Comparison of ENCODE assay signal across 19 mouse cellular contexts in the genomic region with DNA sequence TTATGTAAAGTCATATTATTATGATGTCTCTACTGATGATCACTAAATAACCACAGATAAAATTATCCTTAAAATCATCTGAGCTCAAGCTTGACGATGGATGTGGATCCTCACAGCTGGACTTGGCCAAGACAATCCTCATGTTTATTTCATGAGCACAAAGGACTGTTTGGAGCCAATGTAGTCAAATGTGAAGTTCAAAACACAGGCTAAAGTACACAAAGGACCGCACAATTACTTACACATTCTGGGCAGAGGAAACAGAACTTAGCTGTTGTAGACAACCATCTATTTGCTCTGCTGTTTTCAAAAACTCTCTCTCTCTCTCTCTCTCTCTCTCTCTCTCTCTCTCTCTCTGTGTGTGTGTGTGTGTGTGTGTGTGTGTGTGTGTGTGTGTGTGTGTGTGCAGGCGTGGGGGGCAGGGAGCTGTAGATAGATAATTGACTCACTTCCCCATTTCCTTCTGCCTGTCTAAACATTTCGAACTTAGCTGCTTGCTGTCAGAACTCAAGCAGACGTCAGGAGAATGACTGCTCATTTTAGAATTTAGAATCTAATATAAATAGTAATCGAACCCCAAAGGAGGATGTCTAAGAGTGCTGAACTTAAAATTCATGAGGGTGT. TPM values are rescaled to one million over a fixed set of nuclear protein-coding genes. Genes with fewer than 3 reads are reported as not detected.
DNase-seq lines count a peak whose midpoint lies in the region; ATAC-seq and TF ChIP-seq lines count a peak whose summit lies in the region.
"Had no signal": no experiment of that assay in that cellular context is flagged by ENCODE, and none has a peak within 500 bp of the region (broad histone marks: within the 10 kb centered on the region; RNA-seq: fewer than 3 reads in every experiment).

No protein-coding gene starts in this region.

- TF ChIP-seq CTCF in hindbrain, postnatal 0 days (IDR thresholded peaks at IDR 0.05; ENCODE audit: low read depth), result no peak
- TF ChIP-seq CTCF in MEL (IDR thresholded peaks at IDR 0.05 in 2 of 3, conservative IDR thresholded peaks at IDR 0.05 in 1 of 3; ENCODE audit: control insufficient read depth in 1 of 3, insufficient read depth in 1 of 3, low read depth in 2 of 3, low read length in 3 of 3, poor library complexity in 1 of 3, severe bottlenecking in 1 of 3), result no peak
- no peak for TF ChIP-seq CTCF in thymus, adult 2 months (IDR thresholded peaks at IDR 0.05; ENCODE audit: borderline replicate concordance, control insufficient read depth, extremely low read depth, insufficient read depth, low read length, poor library complexity)

- TF ChIP-seq POLR2A in MEL (IDR thresholded peaks at IDR 0.05; ENCODE audit: control insufficient read depth in 1 of 2, insufficient read depth in 1 of 2, low read depth in 1 of 2, low read length in 2 of 2, poor library complexity in 1 of 2), result no peak
- TF ChIP-seq POLR2A in thymus, adult 2 months (IDR thresholded peaks at IDR 0.05; ENCODE audit: control insufficient read depth, extremely low read depth, insufficient read depth, low read length, poor library complexity), result no peak

- H3K27me3 ChIP-seq in hindbrain, postnatal 0 days (ENCODE audit: insufficient read depth, low read length), result no peaks in the 10 kb centered on the region
- H3K27me3 ChIP-seq in hindbrain, embryonic 12.5 days, result no peaks in the 10 kb centered on the region
- no peaks in the 10 kb centered on the region for H3K27me3 ChIP-seq in midbrain, embryonic 15.5 days (replicated peaks)
- H3K27me3 ChIP-seq in midbrain, embryonic 10.5 days (ENCODE audit: low read depth, poor library complexity, severe bottlenecking), result no peaks in the 10 kb centered on the region
- no peaks in the 10 kb centered on the region for H3K27me3 ChIP-seq in MEL (ENCODE audit: control insufficient read depth in 1 of 2, insufficient read depth in 2 of 2, low read length in 2 of 2)
- no peaks in the 10 kb centered on the region for H3K27me3 ChIP-seq in thymus, adult 2 months (ENCODE audit: control insufficient read depth, insufficient read depth, low read length)
- H3K27me3 ChIP-seq: heart, embryonic 12.5 days; intestine, embryonic 15.5 days; liver, embryonic 13.5 days had no signal

- no peak overlapping the region for H3K27ac ChIP-seq in hindbrain, postnatal 0 days
- no peak overlapping the region for H3K27ac ChIP-seq in hindbrain, embryonic 12.5 days
- H3K27ac ChIP-seq in midbrain, embryonic 15.5 days, result no peak overlapping the region
- no peak overlapping the region for H3K27ac ChIP-seq in midbrain, embryonic 10.5 days (replicated peaks)
- H3K27ac ChIP-seq in MEL (ENCODE audit: control insufficient read depth, low read depth, low read length), result peak overlapping the region; percentile 52
- H3K27ac ChIP-seq in thymus, adult 2 months (ENCODE audit: control insufficient read depth, insufficient read depth, low read length), result no peak overlapping the region
- H3K27ac ChIP-seq: intestine, embryonic 15.5 days; limb, embryonic 10.5 days; liver, embryonic 13.5 days had no signal

- H3K9me3 ChIP-seq in hindbrain, postnatal 0 days (ENCODE audit: low read length), result no peaks in the 10 kb centered on the region
- no peaks in the 10 kb centered on the region for H3K9me3 ChIP-seq in hindbrain, embryonic 12.5 days (replicated peaks)
- H3K9me3 ChIP-seq in midbrain, embryonic 15.5 days, result no peaks in the 10 kb centered on the region
- H3K9me3 ChIP-seq in midbrain, embryonic 10.5 days (replicated peaks), result no peaks in the 10 kb centered on the region
- H3K9me3 ChIP-seq in MEL (replicated peaks; ENCODE audit: insufficient read depth, low read length), result no peaks in the 10 kb centered on the region
- H3K9me3 ChIP-seq: heart, embryonic 12.5 days; intestine, embryonic 15.5 days; limb, embryonic 10.5 days; liver, embryonic 13.5 days had no signal

- no peak overlapping the region for H3K4me2 ChIP-seq in hindbrain, postnatal 0 days (ENCODE audit: low read depth, low read length)
- H3K4me2 ChIP-seq in hindbrain, embryonic 12.5 days (replicated peaks), result no peak overlapping the region
- H3K4me2 ChIP-seq in midbrain, embryonic 15.5 days, result no peak overlapping the region
- H3K4me2 ChIP-seq: heart, embryonic 12.5 days; intestine, embryonic 15.5 days; liver, embryonic 13.5 days had no signal

- no peaks in the 10 kb centered on the region for H3K79me2 ChIP-seq in MEL (ENCODE audit: control insufficient read depth, insufficient read depth, low read length, poor library complexity)

- peak; percentile 78 to 82 for TF ChIP-seq EP300 in MEL (IDR thresholded peaks at IDR 0.05; ENCODE audit: low read depth in 1 of 2, low read length in 2 of 2)

- no peak overlapping the region for H3K4me3 ChIP-seq in hindbrain, postnatal 0 days (ENCODE audit: low read length)
- no peak overlapping the region for H3K4me3 ChIP-seq in hindbrain, embryonic 12.5 days
- no peak overlapping the region for H3K4me3 ChIP-seq in midbrain, embryonic 15.5 days
- H3K4me3 ChIP-seq in midbrain, embryonic 10.5 days, result no peak overlapping the region
- H3K4me3 ChIP-seq in MEL (ENCODE audit: control insufficient read depth in 1 of 2, insufficient read depth in 1 of 2, low read depth in 2 of 2, low read length in 2 of 2), result 0 out of 4 replicates have a peak overlapping the region, but pooled peaks of 1 of the 2 experiments have one; percentile 21
- H3K4me3 ChIP-seq in thymus, adult 2 months (ENCODE audit: control insufficient read depth, insufficient read depth, low read length), result no peak overlapping the region
- H3K4me3 ChIP-seq: heart, embryonic 12.5 days; intestine, embryonic 15.5 days; limb, embryonic 10.5 days; liver, embryonic 13.5 days had no signal

- peak; percentile 54 for DNase-seq in hindbrain, postnatal 0 days (ENCODE audit: low spot score)
- DNase-seq in midbrain, embryonic 10.5 days (ENCODE audit: low spot score), result no peak
- DNase-seq in MEL (ENCODE audit: low read depth, low spot score), result peak; percentile 81
- no peak for DNase-seq in layer of hippocampus, adult 9-11 months
- no peak for DNase-seq in thymus, adult 2 months
- DNase-seq: adrenal gland, adult 2 months; cerebellum, adult 9-10 months; gastrocnemius, postnatal 36 days; heart, postnatal 4 days; layer of hippocampus, postnatal 36 days; liver, embryonic 13.5 days; right cerebral cortex, adult 18-20 months had no signal

- no peaks in the 10 kb centered on the region for H3K36me3 ChIP-seq in hindbrain, postnatal 0 days (ENCODE audit: insufficient read depth, low read length)
- no peaks in the 10 kb centered on the region for H3K36me3 ChIP-seq in hindbrain, embryonic 12.5 days
- H3K36me3 ChIP-seq in midbrain, embryonic 15.5 days (replicated peaks), result no peaks in the 10 kb centered on the region
- no peaks in the 10 kb centered on the region for H3K36me3 ChIP-seq in midbrain, embryonic 10.5 days
- H3K36me3 ChIP-seq in MEL (ENCODE audit: control insufficient read depth in 1 of 2, insufficient read depth in 2 of 2, low read length in 2 of 2), result peaks cover 0 to 19% of the 10 kb centered on the region in 2 experiments; a peak in 2 of 4 replicates
- H3K36me3 ChIP-seq in thymus, adult 2 months (ENCODE audit: control insufficient read depth, insufficient read depth, low read length), result no peaks in the 10 kb centered on the region
- H3K36me3 ChIP-seq: heart, embryonic 12.5 days; intestine, embryonic 15.5 days; limb, embryonic 10.5 days; liver, embryonic 13.5 days had no signal

- peak; percentile 68; the same call in 1 of the 2 replicates for ATAC-seq in hindbrain, postnatal 0 days
- ATAC-seq in hindbrain, embryonic 12.5 days (ENCODE audit: low FRiP score), result no peak
- 0 out of 2 replicates have a peak, but pooled peaks have one; percentile 33 for ATAC-seq in midbrain, embryonic 15.5 days (replicated peaks)
- peak; percentile 77 for ATAC-seq in megakaryocyte progenitor cell, adult 5-6 weeks (replicated peaks; ENCODE audit: poor library complexity)
- ATAC-seq: intestine, embryonic 15.5 days had no signal

- no peak overlapping the region for H3K9ac ChIP-seq in hindbrain, postnatal 0 days (replicated peaks; ENCODE audit: low read length)
- H3K9ac ChIP-seq in hindbrain, embryonic 12.5 days, result no peak overlapping the region
- no peak overlapping the region for H3K9ac ChIP-seq in midbrain, embryonic 15.5 days
- peak overlapping the region; percentile 35 for H3K9ac ChIP-seq in MEL (ENCODE audit: control insufficient read depth, low read depth, low read length, poor library complexity, severe bottlenecking)
- H3K9ac ChIP-seq: heart, embryonic 12.5 days; intestine, embryonic 15.5 days; liver, embryonic 13.5 days had no signal

- WGBS in hindbrain, postnatal 0 days, result 33% methylated on average over 6 of the region's 6 CpGs
- WGBS in hindbrain, embryonic 12.5 days, result 60% methylated on average over 6 of the region's 6 CpGs
- WGBS in midbrain, embryonic 15.5 days, result 43% methylated on average over 5 of the region's 6 CpGs
- WGBS in midbrain, embryonic 10.5 days, result 69% methylated on average over 6 of the region's 6 CpGs
- 31% methylated on average over 6 of the region's 6 CpGs for WGBS in thymus, adult 2 months

- no peak for TF ChIP-seq RAD21 in MEL (IDR thresholded peaks at IDR 0.05; ENCODE audit: low read depth, low read length)

- no peaks in the 10 kb centered on the region for H3K4me1 ChIP-seq in hindbrain, postnatal 0 days (ENCODE audit: insufficient read depth, low read length)
- H3K4me1 ChIP-seq in hindbrain, embryonic 12.5 days, result no peaks in the 10 kb centered on the region
- H3K4me1 ChIP-seq in midbrain, embryonic 15.5 days, result no peaks in the 10 kb centered on the region
- peaks cover 3% of the 10 kb centered on the region; the same call in 1 of the 2 replicates for H3K4me1 ChIP-seq in midbrain, embryonic 10.5 days
- peaks cover 8 to 17% of the 10 kb centered on the region in 2 experiments; a peak in 3 of 4 replicates for H3K4me1 ChIP-seq in MEL (ENCODE audit: control insufficient read depth in 1 of 2, insufficient read depth in 2 of 2, low read length in 2 of 2)
- H3K4me1 ChIP-seq in thymus, adult 2 months (replicated peaks; ENCODE audit: control insufficient read depth, insufficient read depth, low read length), result no peaks in the 10 kb centered on the region
- H3K4me1 ChIP-seq: heart, embryonic 12.5 days; intestine, embryonic 15.5 days; limb, embryonic 10.5 days; liver, embryonic 13.5 days had no signal

TF ChIP-seq in MEL, 35 proteins besides CTCF, POLR2A, EP300 and RAD21 (continues in another document):
- TF ChIP-seq MYC (IDR thresholded peaks at IDR 0.05; ENCODE audit: low read depth, low read length), result no peak

RNA-seq across cellular contexts. Expression of gene Slc16a12, which starts 52.7 kb away (rescaled TPM):
- total RNA-seq in hindbrain, postnatal 0 days (2014; rRNA removed), result 2.1 and 3.6 TPM in 2 replicates
- polyA plus RNA-seq in hindbrain, postnatal 0 days (2015; fragmentation: Nextera tagmentation; extraction: Ambion mirVana), result 2.1 and 3.0 TPM in 2 replicates
- 2.5 and 3.3 TPM in 2 replicates for polyA plus RNA-seq in hindbrain, embryonic 12.5 days (2016; fragmentation: Nextera tagmentation; extraction: Ambion mirVana)
- polyA plus RNA-seq in midbrain, embryonic 15.5 days (2015; fragmentation: Nextera tagmentation; extraction: Ambion mirVana), result 3.5 and 3.8 TPM in 2 replicates
- polyA plus RNA-seq in midbrain, embryonic 10.5 days (2016; fragmentation: Nextera tagmentation; extraction: Ambion mirVana), result 1.5 and 2.4 TPM in 2 replicates
- not detected in 2 replicates for total RNA-seq in MEL (2012; rRNA removed)
- polyA plus RNA-seq in MEL (2012; ENCODE audit: insufficient read depth in 1 of 2, insufficient read length in 2 of 2, low read depth in 1 of 2, low replicate concordance in 2 of 2, missing spikeins in 1 of 2), result under 1 TPM in 1 of 2 experiments, not detected in 1; 0.06 TPM
- not detected in 2 replicates for total RNA-seq in megakaryocyte progenitor cell, adult 5-6 weeks (2015)
- total RNA-seq in megakaryocyte progenitor cell, adult 5-6 weeks (2017), result not detected in 2 replicates
- polyA plus RNA-seq in thymus, adult 2 months (2012; rRNA removed), result 0.28 and 0.44 TPM in 2 replicates
- total RNA-seq: monocyte, adult 5-6 weeks had no signal

Comparison
In these comparisons a context has a peak if more than half of its experiments do, and no peak if none do; other contexts are left out.
1. DNase-seq: peak in hindbrain, postnatal 0 days (single experiment) and MEL (single experiment); none in midbrain, embryonic 10.5 days (single experiment), layer of hippocampus, adult 9-11 months (single experiment) and thymus, adult 2 months (single experiment).